Mouse (Mus musculus): ENCODE results near the gene Prr22. TPM values are rescaled to one million over a fixed set of nuclear protein-coding genes. Genes with fewer than 3 reads are reported as not detected.

Gene Prr22
- total and polyA plus RNA-seq, 3 experiments: 0.15 to 1.3 (median 0.93) TPM

GRCm38 (mm10) chr17:56799276-56799675, 29.2 kb downstream of the Prr22 start:
- Histone ChIP-seq H3K4me3 (replicated peaks in 1 of 3; ENCODE audit: low read depth in 2 of 3, low read length in 2 of 3, poor library complexity in 1 of 3) (no peak overlapping the region), H3K9me3 (replicated peaks; ENCODE audit: low read length) (no peaks in the 10 kb centered on the region), H3K4me1 (ENCODE audit: control insufficient read depth in 1 of 2, insufficient read depth in 2 of 2) (peaks cover 3 to 6% of the 10 kb centered on the region in 2 experiments), H3K9ac (ENCODE audit: insufficient read depth, low read depth) (no peak overlapping the region), H3K36me3 (replicated peaks in 1 of 2; ENCODE audit: control insufficient read depth in 1 of 2, insufficient read depth in 1 of 2, low read length in 1 of 2) (no peaks in the 10 kb centered on the region), H3K27me3 (replicated peaks) (peaks cover 39% of the 10 kb centered on the region), H3K4me2 (ENCODE audit: insufficient read depth, low read depth, poor library complexity, severe bottlenecking) (no peak overlapping the region), H3K79me2 (replicated peaks; ENCODE audit: control insufficient read depth, extremely low read depth, insufficient read depth, poor library complexity, severe bottlenecking) (no peaks in the 10 kb centered on the region), H3K27ac (ENCODE audit: insufficient read depth, low read depth) (no peak overlapping the region)
- no peak for DNase-seq (ENCODE audit: extremely low read depth)
- dilution Hi-C loops (cut with MboI; ENCODE audit: extremely low pct_ligation_motif_present, extremely low pct_unique_long_range_greater_than_20kb, low sequenced_read_pairs): no loop called here
- TF ChIP-seq SIN3A (IDR thresholded peaks at IDR 0.05; ENCODE audit: low read length): no peak
- no peak for TF ChIP-seq ZNF384 (IDR thresholded peaks at IDR 0.05; ENCODE audit: low read depth, low read length)
- no peak for TF ChIP-seq NRF1 (IDR thresholded peaks at IDR 0.05; ENCODE audit: low read depth, low read length)
- TF ChIP-seq NELFE (IDR thresholded peaks at IDR 0.05; ENCODE audit: low read depth, low read length): no peak
- TF ChIP-seq JUND (conservative IDR thresholded peaks at IDR 0.05; ENCODE audit: low read depth, low read length): no peak
- in situ Hi-C loops (cut with MboI; ENCODE audit: low pct_ligation_motif_present, low pct_unique_long_range_greater_than_20kb, low sequenced_read_pairs): no loop called here

- H3K4me3 ChIP-seq (replicated peaks in 1 of 3; ENCODE audit: low read depth in 2 of 3, low read length in 2 of 3, poor library complexity in 1 of 3): no peak overlapping the region
- H3K79me2 ChIP-seq (replicated peaks; ENCODE audit: control insufficient read depth, extremely low read depth, insufficient read depth, poor library complexity, severe bottlenecking): no peaks in the 10 kb centered on the region
- H3K36me3 ChIP-seq (replicated peaks in 1 of 2; ENCODE audit: control insufficient read depth in 1 of 2, insufficient read depth in 1 of 2, low read length in 1 of 2): no peaks in the 10 kb centered on the region
- in situ Hi-C loops (cut with MboI; ENCODE audit: low pct_ligation_motif_present, low pct_unique_long_range_greater_than_20kb, low sequenced_read_pairs): no loop called here
- no peaks in the 10 kb centered on the region for H3K9me3 ChIP-seq (replicated peaks; ENCODE audit: low read length)
- H3K9ac ChIP-seq (ENCODE audit: insufficient read depth, low read depth): no peak overlapping the region
- dilution Hi-C loops (cut with MboI; ENCODE audit: extremely low pct_ligation_motif_present, extremely low pct_unique_long_range_greater_than_20kb, low sequenced_read_pairs): no loop called here
- H3K27me3 ChIP-seq (replicated peaks): peaks cover 57% of the 10 kb centered on the region
- peaks cover 3 to 6% of the 10 kb centered on the region in 2 experiments for H3K4me1 ChIP-seq (ENCODE audit: control insufficient read depth in 1 of 2, insufficient read depth in 2 of 2)
- TF ChIP-seq CTCF (conservative IDR thresholded peaks at IDR 0.05 in 1 of 2, IDR thresholded peaks at IDR 0.05 in 1 of 2; ENCODE audit: low read depth in 2 of 2, low read length in 2 of 2) (no peak), USF2 (conservative IDR thresholded peaks at IDR 0.05; ENCODE audit: low read depth, low read length) (no peak), MAZ (IDR thresholded peaks at IDR 0.05; ENCODE audit: low read depth, low read length) (no peak), NELFE (IDR thresholded peaks at IDR 0.05; ENCODE audit: low read depth, low read length) (no peak), IRF4 (IDR thresholded peaks at IDR 0.05; ENCODE audit: low read depth, low read length) (no peak), TCF12 (IDR thresholded peaks at IDR 0.05; ENCODE audit: low read depth, low read length) (no peak), UBTF (IDR thresholded peaks at IDR 0.05; ENCODE audit: low read depth, low read length) (no peak), E2F4 (IDR thresholded peaks at IDR 0.05; ENCODE audit: insufficient replicate concordance, low read depth, low read length) (no peak), ETS1 (conservative IDR thresholded peaks at IDR 0.05; ENCODE audit: low read depth, low read length) (no peak), ZKSCAN1 (IDR thresholded peaks at IDR 0.05; ENCODE audit: borderline replicate concordance, low read depth, low read length) (no peak), KAT2A (IDR thresholded peaks at IDR 0.05; ENCODE audit: insufficient replicate concordance, low read length) (no peak), ELF1 (IDR thresholded peaks at IDR 0.05; ENCODE audit: low read depth, low read length) (no peak), RCOR1 (conservative IDR thresholded peaks at IDR 0.05; ENCODE audit: low read depth, low read length) (no peak), ZNF384 (IDR thresholded peaks at IDR 0.05; ENCODE audit: low read depth, low read length) (no peak), TBP (conservative IDR thresholded peaks at IDR 0.05; ENCODE audit: low read depth, low read length) (no peak), EP300 (IDR thresholded peaks at IDR 0.05; ENCODE audit: low read length) (no peak), POLR2A (IDR thresholded peaks at IDR 0.05; ENCODE audit: low read depth, low read length) (no peak), PAX5 (IDR thresholded peaks at IDR 0.05; ENCODE audit: low read length) (no peak), JUN (IDR thresholded peaks at IDR 0.05; ENCODE audit: insufficient read depth, low read depth, low read length) (no peak), MEF2A (IDR thresholded peaks at IDR 0.05; ENCODE audit: borderline replicate concordance, low read depth, low read length) (no peak)
- no peak for DNase-seq (ENCODE audit: extremely low read depth)
- no peak overlapping the region for H3K27ac ChIP-seq (ENCODE audit: insufficient read depth, low read depth)
- H3K4me2 ChIP-seq (ENCODE audit: insufficient read depth, low read depth, poor library complexity, severe bottlenecking): no peak overlapping the region
These were observed 32.0 kb downstream of the Prr22 start for GRCm38 (mm10) chr17:56802065-56802464.
